Mouse (Mus musculus) bone marrow macrophage, adult 2 months (primary cell): Measurements from ENCODE around the gene Ubash3b.

Experiments
- CTCF ChIP-seq: IDR thresholded peaks from 2 replicates; pipeline ENCODE4 v1.5.1; 2012; ENCODE audit warnings: low read depth, mild to moderate bottlenecking, low read length, moderate library complexity
- POLR2A ChIP-seq: IDR thresholded peaks from 2 replicates; pipeline ENCODE4 v1.6.1; 2012; ENCODE audit warnings: mild to moderate bottlenecking, low read depth, low read length, borderline replicate concordance

DNA sequence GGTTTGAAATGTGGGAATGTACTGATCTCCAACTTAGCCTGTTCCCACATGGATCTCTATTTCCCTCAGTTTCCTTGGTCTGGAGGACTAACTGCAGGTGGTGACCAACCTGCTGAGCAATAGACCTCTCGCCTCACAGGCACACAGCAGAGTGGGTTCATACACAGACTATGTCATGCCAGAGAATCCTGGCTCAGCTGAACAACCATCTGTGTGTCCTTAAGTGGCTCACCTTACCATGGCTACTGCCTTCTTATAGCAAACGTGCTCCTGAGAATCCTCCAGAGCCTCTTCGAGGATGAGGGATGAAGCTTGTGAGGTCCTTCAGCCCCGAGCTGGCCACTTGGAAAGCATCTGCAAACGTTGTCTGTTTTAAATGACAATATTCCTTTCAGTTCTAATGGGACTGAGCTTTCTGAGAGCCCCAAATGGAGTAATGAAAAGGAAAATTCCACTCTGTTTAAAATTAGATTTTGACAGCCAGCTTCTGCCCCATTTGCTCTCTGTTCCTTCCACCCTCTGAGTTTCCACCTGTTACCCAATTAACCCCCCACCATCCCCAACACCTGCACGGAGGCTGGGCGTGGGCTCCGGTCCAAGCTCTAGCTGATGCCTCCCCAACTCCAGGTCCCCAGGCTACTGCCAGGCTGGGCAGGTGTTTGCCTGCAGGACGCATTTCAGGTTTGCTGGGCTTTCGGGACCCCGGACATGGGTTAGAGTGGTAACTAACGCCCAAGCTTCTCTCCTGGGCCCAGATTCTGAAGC lies 37.2 kb upstream of the Ubash3b start:
- no peak for TF ChIP-seq POLR2A
- no peak for TF ChIP-seq CTCF
